25 mouse cellular contexts compared by ENCODE assay signal in the genomic region with DNA sequence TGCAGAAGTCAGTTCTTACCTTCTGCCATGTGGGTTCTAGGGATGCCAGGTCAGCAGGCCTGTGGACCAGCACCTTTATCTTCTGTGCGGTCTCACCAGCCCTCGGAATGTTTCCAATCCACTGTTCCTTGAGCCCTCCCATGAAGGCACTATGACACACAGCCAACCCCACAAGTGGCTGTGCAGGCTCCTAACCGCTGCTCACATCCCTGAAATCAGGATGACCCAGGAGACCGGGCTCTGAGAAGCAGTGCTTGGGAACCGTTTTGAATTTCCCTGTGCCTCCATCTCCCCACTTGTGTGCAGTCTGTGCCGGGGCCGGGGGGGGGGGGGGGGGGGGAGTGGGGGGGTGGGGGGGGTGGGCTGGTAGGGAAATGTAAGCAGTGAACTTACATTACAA. TPM values are rescaled to one million over a fixed set of nuclear protein-coding genes. Genes with fewer than 3 reads are reported as not detected.
DNase-seq lines count a peak whose midpoint lies in the region; ATAC-seq lines count a peak whose summit lies in the region.
"Had no signal": no experiment of that assay in that cellular context is flagged by ENCODE, and none has a peak within 500 bp of the region (broad histone marks: within the 10 kb centered on the region; RNA-seq: fewer than 3 reads in every experiment).

No protein-coding gene starts in this region.

- H3K4me3 ChIP-seq in forebrain, embryonic 11.5 days (ENCODE audit: low read depth, low read length), result no peak overlapping the region
- H3K4me3 ChIP-seq in forebrain, embryonic 15.5 days, result no peak overlapping the region
- H3K4me3 ChIP-seq in heart, embryonic 12.5 days, result no peak overlapping the region
- H3K4me3 ChIP-seq in embryonic facial prominence, embryonic 14.5 days (ENCODE audit: low read depth, low read length), result no peak overlapping the region
- H3K4me3 ChIP-seq: heart, embryonic 13.5 days; limb, embryonic 12.5 days; midbrain, embryonic 13.5 days; neural tube, embryonic 12.5 days had no signal

- no peak for ATAC-seq in forebrain, embryonic 11.5 days (replicated peaks; ENCODE audit: low FRiP score)
- ATAC-seq in forebrain, embryonic 15.5 days (replicated peaks), result no peak
- no peak for ATAC-seq in heart, embryonic 12.5 days (ENCODE audit: insufficient number of reproducible peaks, low FRiP score)
- ATAC-seq in embryonic facial prominence, embryonic 14.5 days (ENCODE audit: low read depth), result no peak
- ATAC-seq: activated CD4-positive, CD25-positive, alpha-beta regulatory T cell, adult 4 months; forebrain, postnatal 0 days; intestine, postnatal 0 days; Patski had no signal

- no peak overlapping the region for H3K4me2 ChIP-seq in forebrain, embryonic 11.5 days (ENCODE audit: low read depth, low read length, severe bottlenecking)
- H3K4me2 ChIP-seq in forebrain, embryonic 15.5 days (replicated peaks), result no peak overlapping the region
- H3K4me2 ChIP-seq in heart, embryonic 12.5 days, result no peak overlapping the region
- no peak overlapping the region for H3K4me2 ChIP-seq in embryonic facial prominence, embryonic 14.5 days (ENCODE audit: low read depth, low read length)
- H3K4me2 ChIP-seq: heart, embryonic 13.5 days; limb, embryonic 12.5 days; liver, embryonic 11.5 days; midbrain, embryonic 13.5 days; neural tube, embryonic 12.5 days had no signal

- H3K36me3 ChIP-seq in forebrain, embryonic 11.5 days (ENCODE audit: control insufficient read depth, insufficient read depth, low read length), result no peaks in the 10 kb centered on the region
- no peaks in the 10 kb centered on the region for H3K36me3 ChIP-seq in forebrain, embryonic 15.5 days
- H3K36me3 ChIP-seq in heart, embryonic 12.5 days, result no peaks in the 10 kb centered on the region
- H3K36me3 ChIP-seq in embryonic facial prominence, embryonic 14.5 days (ENCODE audit: control insufficient read depth, insufficient read depth, low read length), result no peaks in the 10 kb centered on the region
- H3K36me3 ChIP-seq: heart, embryonic 13.5 days; limb, embryonic 12.5 days; midbrain, embryonic 13.5 days; neural tube, embryonic 12.5 days had no signal

- no peaks in the 10 kb centered on the region for H3K27me3 ChIP-seq in forebrain, embryonic 11.5 days (ENCODE audit: control insufficient read depth, insufficient read depth, low read length)
- H3K27me3 ChIP-seq in forebrain, embryonic 15.5 days, result no peaks in the 10 kb centered on the region
- no peaks in the 10 kb centered on the region for H3K27me3 ChIP-seq in heart, embryonic 12.5 days (replicated peaks)
- no peaks in the 10 kb centered on the region for H3K27me3 ChIP-seq in embryonic facial prominence, embryonic 14.5 days (replicated peaks; ENCODE audit: control insufficient read depth, insufficient read depth, low read length)
- H3K27me3 ChIP-seq: heart, embryonic 13.5 days; limb, embryonic 12.5 days; midbrain, embryonic 13.5 days; neural tube, embryonic 12.5 days; Patski had no signal

- peaks cover 27% of the 10 kb centered on the region for H3K4me1 ChIP-seq in forebrain, embryonic 11.5 days (replicated peaks; ENCODE audit: control insufficient read depth, insufficient read depth, low read length)
- H3K4me1 ChIP-seq in forebrain, embryonic 15.5 days, result peaks cover 48% of the 10 kb centered on the region
- peaks cover 71% of the 10 kb centered on the region for H3K4me1 ChIP-seq in heart, embryonic 12.5 days (replicated peaks)
- H3K4me1 ChIP-seq in embryonic facial prominence, embryonic 14.5 days (ENCODE audit: control insufficient read depth, insufficient read depth, low read length), result peaks cover 31% of the 10 kb centered on the region

- 48% methylated on average over 6 of the region's 7 CpGs for WGBS in forebrain, embryonic 11.5 days
- WGBS in forebrain, embryonic 15.5 days, result 43% methylated on average over 6 of the region's 7 CpGs
- WGBS in heart, embryonic 12.5 days, result 52% methylated on average over 5 of the region's 7 CpGs
- 50% methylated on average over 5 of the region's 7 CpGs for WGBS in embryonic facial prominence, embryonic 14.5 days

- no peaks in the 10 kb centered on the region for H3K9me3 ChIP-seq in forebrain, embryonic 11.5 days (ENCODE audit: control insufficient read depth, low read length)
- no peaks in the 10 kb centered on the region for H3K9me3 ChIP-seq in forebrain, embryonic 15.5 days
- no peaks in the 10 kb centered on the region for H3K9me3 ChIP-seq in heart, embryonic 12.5 days (replicated peaks)
- H3K9me3 ChIP-seq in embryonic facial prominence, embryonic 14.5 days (ENCODE audit: control insufficient read depth, low read length), result no peaks in the 10 kb centered on the region
- H3K9me3 ChIP-seq: G1E; heart, embryonic 13.5 days; limb, embryonic 12.5 days; midbrain, embryonic 13.5 days; neural tube, embryonic 12.5 days had no signal

- H3K27ac ChIP-seq in forebrain, embryonic 11.5 days (ENCODE audit: low read depth, low read length), result no peak overlapping the region
- H3K27ac ChIP-seq in forebrain, embryonic 15.5 days (replicated peaks), result no peak overlapping the region
- H3K27ac ChIP-seq in heart, embryonic 12.5 days (ENCODE audit: poor library complexity, severe bottlenecking), result 0 out of 2 replicates have a peak overlapping the region, but pooled peaks have one; percentile 74
- H3K27ac ChIP-seq in embryonic facial prominence, embryonic 14.5 days (replicated peaks; ENCODE audit: low read depth, low read length), result peak overlapping the region; percentile 70
- H3K27ac ChIP-seq: limb, embryonic 12.5 days; neural tube, embryonic 12.5 days had no signal

- H3K9ac ChIP-seq in forebrain, embryonic 11.5 days (ENCODE audit: low read length), result no peak overlapping the region
- no peak overlapping the region for H3K9ac ChIP-seq in forebrain, embryonic 15.5 days (replicated peaks)
- H3K9ac ChIP-seq in heart, embryonic 12.5 days, result no peak overlapping the region
- H3K9ac ChIP-seq in embryonic facial prominence, embryonic 14.5 days (ENCODE audit: low read depth, low read length), result 0 out of 2 replicates have a peak overlapping the region, but pooled peaks have one; percentile 17
- H3K9ac ChIP-seq: forebrain, postnatal 0 days; limb, embryonic 12.5 days; midbrain, embryonic 13.5 days; neural tube, embryonic 12.5 days had no signal

- peak; percentile 47 for DNase-seq in forebrain, embryonic 11.5 days (ENCODE audit: low spot score)
- DNase-seq in heart, postnatal 25 days (ENCODE audit: low spot score), result no peak
- peak; percentile 53 for DNase-seq in R1 (ENCODE audit: low read depth, low spot score)
- no peak for DNase-seq in embryonic facial prominence, embryonic 14.5 days (ENCODE audit: low spot score)
- DNase-seq in cerebellum, postnatal 10 days, result no peak
- DNase-seq: adrenal gland, adult 8-10 months; cerebellum, adult 2 months; cerebellum, postnatal 36 days; embryo, embryonic 11 days; forebrain, postnatal 0 days; kidney, postnatal 4 days; lung, adult 18-20 months; lung, postnatal 10 days; right cerebral cortex, postnatal 14 days had no signal

- intact Hi-C loops in heart, postnatal 25 days (cut with DNase I), result no loop called here

RNA-seq across cellular contexts. Expression of gene Zfp710, which starts 43.7 kb away (rescaled TPM):
- 27.9 and 33.0 TPM in 2 replicates for polyA plus RNA-seq in forebrain, embryonic 11.5 days (2014; fragmentation: Nextera tagmentation; extraction: Ambion mirVana)
- 21.1 and 22.1 TPM in 2 replicates for polyA plus RNA-seq in forebrain, embryonic 15.5 days (2015; fragmentation: Nextera tagmentation; extraction: Ambion mirVana)
- polyA plus RNA-seq in heart, embryonic 12.5 days (2016; fragmentation: Nextera tagmentation; extraction: Ambion mirVana), result 13.5 and 13.7 TPM in 2 replicates
- total RNA-seq in heart, postnatal 25 days (2021), result 10 to 100 TPM; 27.7 to 29.9 TPM
- 14.2 and 14.3 TPM in 2 replicates for polyA plus RNA-seq in embryonic facial prominence, embryonic 14.5 days (2014; fragmentation: Nextera tagmentation; extraction: Ambion mirVana)

RNA-seq across cellular contexts. Expression of gene Idh2, which starts 46.9 kb away (rescaled TPM):
- polyA plus RNA-seq in forebrain, embryonic 11.5 days (2014; fragmentation: Nextera tagmentation; extraction: Ambion mirVana), result 403 and 425 TPM in 2 replicates
- 299 and 300 TPM in 2 replicates for polyA plus RNA-seq in forebrain, embryonic 15.5 days (2015; fragmentation: Nextera tagmentation; extraction: Ambion mirVana)
- polyA plus RNA-seq in heart, embryonic 12.5 days (2016; fragmentation: Nextera tagmentation; extraction: Ambion mirVana), result 1,569 and 1,607 TPM in 2 replicates
- total RNA-seq in heart, postnatal 25 days (2021), result 1,000 to 10,000 TPM; 1,585 to 1,668 TPM
- 565 and 594 TPM in 2 replicates for polyA plus RNA-seq in embryonic facial prominence, embryonic 14.5 days (2014; fragmentation: Nextera tagmentation; extraction: Ambion mirVana)

Comparison
In these comparisons a context has a peak if more than half of its experiments do, and no peak if none do; other contexts are left out.
1. DNase-seq: peak in forebrain, embryonic 11.5 days (single experiment) and R1 (single experiment); none in heart, postnatal 25 days (single experiment), embryonic facial prominence, embryonic 14.5 days (single experiment) and cerebellum, postnatal 10 days (0 of 2).
2. H3K27ac ChIP-seq: peak in heart, embryonic 12.5 days (single experiment) and embryonic facial prominence, embryonic 14.5 days (single experiment); none in forebrain, embryonic 11.5 days (single experiment) and forebrain, embryonic 15.5 days (single experiment).